Mouse (Mus musculus): ENCODE data around the gene Lrig2.
A peak's percentile ranks its signal among the peaks of the same experiment; 100 is the strongest.

Lrig2 gene

GRCm38 (mm10) chr3:104361814-104362213 is 149.9 kb downstream of the Lrig2 start:
- peak; percentile 51 for DNase-seq

GRCm38 (mm10) chr3:104360325-104360724 is 151.4 kb downstream of the Lrig2 start:
- DNase-seq, result peak; percentile 76

- DNase-seq, result peak; percentile 58
These were observed 152.2 kb downstream of the Lrig2 start for GRCm38 (mm10) chr3:104359225-104360135.

GRCm38 (mm10) chr3:104358747-104359146 is 153.0 kb downstream of the Lrig2 start:
- DNase-seq, result no peak

- no peak for DNase-seq
These were observed 155.6 kb downstream of the Lrig2 start for GRCm38 (mm10) chr3:104356106-104356505.

GRCm38 (mm10) chr3:104353884-104354283 is 157.8 kb downstream of the Lrig2 start:
- DNase-seq, result no peak

- DNase-seq, result no peak
These were observed 159.2 kb downstream of the Lrig2 start for GRCm38 (mm10) chr3:104352358-104353060.

- DNase-seq, result no peak
These were observed 161.3 kb downstream of the Lrig2 start for GRCm38 (mm10) chr3:104350253-104350945.

GRCm38 (mm10) chr3:104349847-104350228 is 161.9 kb downstream of the Lrig2 start:
- peak; percentile 66 for DNase-seq

GRCm38 (mm10) chr3:104349203-104349846 is 162.4 kb downstream of the Lrig2 start:
- DNase-seq, result no peak

All from lung, postnatal 36 days (tissue).